Mouse (Mus musculus): ENCODE results near the gene Paqr4. TPM values are rescaled to one million over a fixed set of nuclear protein-coding genes. Genes with fewer than 3 reads are reported as not detected.

Gene Paqr4
- total RNA-seq, 2 experiments from 2014 or later: 4.1 to 10.1 TPM

Other genes with a start within 250 kb of the Paqr4 start
- gene Zfp213, start 176.6 kb downstream of the Paqr4 start, total RNA-seq (2015): 2.1 and 2.4 TPM in 2 replicates
- 2.7 and 4.7 TPM in 2 replicates for gene Zfp213, start 176.6 kb downstream of the Paqr4 start, total RNA-seq (2017)
- not detected in 2 replicates for gene Zfp13, start 141.4 kb downstream of the Paqr4 start, total RNA-seq (2015)
- gene Zfp13, start 141.4 kb downstream of the Paqr4 start, total RNA-seq (2017): 0.18 TPM in 1 of 2 replicates, not detected in the other
- not detected in 2 replicates for gene Zscan10, start 140.0 kb downstream of the Paqr4 start, total RNA-seq (2015)
- gene Zscan10, start 140.0 kb downstream of the Paqr4 start, total RNA-seq (2017): not detected in 2 replicates
- 22.6 and 32.1 TPM in 2 replicates for gene Mmp25, start 95.6 kb downstream of the Paqr4 start, total RNA-seq (2015)
- 14.0 and 19.5 TPM in 2 replicates for gene Mmp25, start 95.6 kb downstream of the Paqr4 start, total RNA-seq (2017)
- gene Bicdl2, start 80.4 kb downstream of the Paqr4 start, total RNA-seq (2015): not detected in 2 replicates
- 0.45 TPM in 1 of 2 replicates, not detected in the other for gene Bicdl2, start 80.4 kb downstream of the Paqr4 start, total RNA-seq (2017)
- gene Hcfc1r1, start 67.3 kb downstream of the Paqr4 start, total RNA-seq (2015): 67.4 and 97.1 TPM in 2 replicates
- gene Hcfc1r1, start 67.3 kb downstream of the Paqr4 start, total RNA-seq (2017): 38.1 and 52.4 TPM in 2 replicates
- 26.5 and 26.8 TPM in 2 replicates for gene Thoc6, start 67.0 kb downstream of the Paqr4 start, total RNA-seq (2015)
- 38.5 and 45.2 TPM in 2 replicates for gene Thoc6, start 67.0 kb downstream of the Paqr4 start, total RNA-seq (2017)
- 1.8 and 5.8 TPM in 2 replicates for gene Tnfrsf12a, start 63.4 kb downstream of the Paqr4 start, total RNA-seq (2015)
- gene Tnfrsf12a, start 63.4 kb downstream of the Paqr4 start, total RNA-seq (2017): 5.9 and 7.7 TPM in 2 replicates
- not detected in 2 replicates for gene Cldn6, start 61.6 kb downstream of the Paqr4 start, total RNA-seq (2015)
- not detected in 2 replicates for gene Cldn6, start 61.6 kb downstream of the Paqr4 start, total RNA-seq (2017)
- not detected in 2 replicates for gene Cldn9, start 56.8 kb downstream of the Paqr4 start, total RNA-seq (2015)
- gene Cldn9, start 56.8 kb downstream of the Paqr4 start, total RNA-seq (2017): not detected in 2 replicates
- gene 1520401A03Rik, start 18.1 kb downstream of the Paqr4 start, total RNA-seq (2015): not detected in 2 replicates
- not detected in 2 replicates for gene 1520401A03Rik, start 18.1 kb downstream of the Paqr4 start, total RNA-seq (2017)
- gene Pkmyt1, start 14.5 kb downstream of the Paqr4 start, total RNA-seq (2015): 31.1 and 32.2 TPM in 2 replicates
- gene Pkmyt1, start 14.5 kb downstream of the Paqr4 start, total RNA-seq (2017): 15.9 and 16.6 TPM in 2 replicates
- not detected in 2 replicates for gene Kremen2, start 5.0 kb upstream of the Paqr4 start, total RNA-seq (2015)
- not detected in 2 replicates for gene Kremen2, start 5.0 kb upstream of the Paqr4 start, total RNA-seq (2017)
- 3.1 and 3.7 TPM in 2 replicates for gene Flywch1, start 30.7 kb upstream of the Paqr4 start, total RNA-seq (2015)
- gene Flywch1, start 30.7 kb upstream of the Paqr4 start, total RNA-seq (2017): 7.7 and 12.0 TPM in 2 replicates
- 0.66 TPM in 1 of 2 replicates, not detected in the other for gene Flywch2, start 45.2 kb upstream of the Paqr4 start, total RNA-seq (2015)
- gene Flywch2, start 45.2 kb upstream of the Paqr4 start, total RNA-seq (2017): 0.92 TPM in 1 of 2 replicates, not detected in the other
- gene Srrm2, start 49.7 kb upstream of the Paqr4 start, total RNA-seq (2015): 210 and 224 TPM in 2 replicates
- gene Srrm2, start 49.7 kb upstream of the Paqr4 start, total RNA-seq (2017): 81.2 and 117 TPM in 2 replicates
- gene Elob, start 88.3 kb upstream of the Paqr4 start, total RNA-seq (2015): 283 and 294 TPM in 2 replicates
- 113 and 140 TPM in 2 replicates for gene Elob, start 88.3 kb upstream of the Paqr4 start, total RNA-seq (2017)
- gene Prss33, start 95.2 kb upstream of the Paqr4 start, total RNA-seq (2015): not detected in 2 replicates
- gene Prss33, start 95.2 kb upstream of the Paqr4 start, total RNA-seq (2017): not detected in 2 replicates
- not detected in 2 replicates for gene Prss32, start 103.0 kb upstream of the Paqr4 start, total RNA-seq (2015)
- gene Prss32, start 103.0 kb upstream of the Paqr4 start, total RNA-seq (2017): not detected in 2 replicates
- not detected in 2 replicates for gene Prss41, start 103.3 kb upstream of the Paqr4 start, total RNA-seq (2015)
- not detected in 2 replicates for gene Prss41, start 103.3 kb upstream of the Paqr4 start, total RNA-seq (2017)
- not detected in 2 replicates for gene Prss21, start 127.2 kb upstream of the Paqr4 start, total RNA-seq (2015)
- gene Prss21, start 127.2 kb upstream of the Paqr4 start, total RNA-seq (2017): not detected in 2 replicates
- not detected in 2 replicates for gene Dcpp1, start 140.0 kb upstream of the Paqr4 start, total RNA-seq (2015)
- not detected in 2 replicates for gene Dcpp1, start 140.0 kb upstream of the Paqr4 start, total RNA-seq (2017)
- gene Dcpp2, start 140.0 kb upstream of the Paqr4 start, total RNA-seq (2015): not detected in 2 replicates
- gene Dcpp2, start 140.0 kb upstream of the Paqr4 start, total RNA-seq (2017): not detected in 2 replicates
- gene Dcpp3, start 176.6 kb upstream of the Paqr4 start, total RNA-seq (2015): not detected in 2 replicates
- not detected in 2 replicates for gene Dcpp3, start 176.6 kb upstream of the Paqr4 start, total RNA-seq (2017)
- not detected in 2 replicates for gene Sbp, start 200.8 kb upstream of the Paqr4 start, total RNA-seq (2015)
- gene Sbp, start 200.8 kb upstream of the Paqr4 start, total RNA-seq (2017): not detected in 2 replicates
- gene Sbpl, start 214.4 kb upstream of the Paqr4 start, total RNA-seq (2015): not detected in 2 replicates
- not detected in 2 replicates for gene Sbpl, start 214.4 kb upstream of the Paqr4 start, total RNA-seq (2017)
- gene Prss30, start 239.7 kb upstream of the Paqr4 start, total RNA-seq (2015): 1.2 and 2.5 TPM in 2 replicates
- 0.89 and 1.2 TPM in 2 replicates for gene Prss30, start 239.7 kb upstream of the Paqr4 start, total RNA-seq (2017)

All from megakaryocyte, adult 5-6 weeks (primary cell).